Mouse (Mus musculus) ES-E14 (cell line): ENCODE measurements around the gene Pcx. TPM values are rescaled to one million over a fixed set of nuclear protein-coding genes. Genes with fewer than 3 reads are reported as not detected.

Source experiments
- DNase-seq: peaks from one replicate; pipeline ENCODE4 v3.0.0-alpha.2; 2013; ENCODE audit warnings: low read depth, low spot score
- H3K27ac ChIP-seq: 2 replicates; pipeline ENCODE4 v1.5.1; 2012; ENCODE audit warnings: low read depth, mild to moderate bottlenecking, low read length, moderate library complexity, mixed read lengths; ENCODE audit not compliant: poor library complexity, insufficient read depth, severe bottlenecking
- H3K36me3 ChIP-seq: 2 replicates; pipeline ENCODE4 v1.6.1; 2012; ENCODE audit warnings: mild to moderate bottlenecking, low read length, moderate library complexity, mixed read lengths; ENCODE audit not compliant: control insufficient read depth, poor library complexity, insufficient read depth, severe bottlenecking
- H3K4me1 ChIP-seq, 2 experiments: fragments of 150-350 bp in 1 of 2; sonication (generic) in 1 of 2; 2 replicates each; pipeline ENCODE4 v1.6.1; 2012; ENCODE audit warnings: low read length in 2 of 2, mild to moderate bottlenecking in 1 of 2, mixed read lengths in 1 of 2; ENCODE audit not compliant: control insufficient read depth in 2 of 2, insufficient read depth in 2 of 2, poor library complexity in 1 of 2
- H3K4me3 ChIP-seq, 2 experiments: fragments of 150-350 bp in 1 of 2; sonication (generic) in 1 of 2; 2 replicates each; pipeline ENCODE4 v1.5.1; 2012; ENCODE audit warnings: low read length in 2 of 2, low read depth in 1 of 2, mild to moderate bottlenecking in 1 of 2, mixed read lengths in 1 of 2; ENCODE audit not compliant: insufficient read depth in 1 of 2, poor library complexity in 1 of 2, severe bottlenecking in 1 of 2
- H3K9ac ChIP-seq: 2 replicates; pipeline ENCODE4 v1.6.1; 2012; ENCODE audit warnings: low read depth, mild to moderate bottlenecking, low read length, mixed read lengths; ENCODE audit not compliant: poor library complexity, insufficient read depth, severe bottlenecking
- H3K9me3 ChIP-seq: fragments of 150-350 bp; sonication (generic); 2 replicates; pipeline ENCODE4 v1.6.1; 2012; ENCODE audit warnings: low read depth, mild to moderate bottlenecking, low read length; ENCODE audit not compliant: control insufficient read depth, insufficient read depth
- CHD2 ChIP-seq: IDR thresholded peaks from 2 replicates; pipeline ENCODE4 v1.6.1; 2014; ENCODE audit warnings: mild to moderate bottlenecking, low read depth, low read length, inconsistent platforms
- HCFC1 ChIP-seq: IDR thresholded peaks from 2 replicates; pipeline ENCODE4 v1.6.1; 2012; ENCODE audit warnings: low read length, inconsistent platforms, borderline replicate concordance; ENCODE audit not compliant: insufficient read depth
- MAFK ChIP-seq: IDR thresholded peaks from 2 replicates; pipeline ENCODE4 v1.6.1; 2014; ENCODE audit warnings: mild to moderate bottlenecking, low read depth, low read length, inconsistent platforms; ENCODE audit not compliant: insufficient read depth
- ZC3H11A ChIP-seq: IDR thresholded peaks from 2 replicates; pipeline ENCODE4 v1.6.1; 2012; ENCODE audit warnings: low read depth, mild to moderate bottlenecking, inconsistent platforms, low read length, borderline replicate concordance
- ZNF384 ChIP-seq: IDR thresholded peaks from 2 replicates; pipeline ENCODE4 v1.6.1; 2012; ENCODE audit warnings: low read depth, low read length, inconsistent platforms
- in situ Hi-C, 2 experiments: fragments of 600-800 bp; cut with MboI; formaldehyde crosslinking; loops; one replicate each; pipeline ENCODE4 v1.15.1; 2025; ENCODE audit warnings: low sequenced_read_pairs in 2 of 2, inconsistent platforms in 1 of 2; ENCODE audit not compliant: unreplicated experiment in 2 of 2
- total RNA-seq: library from RNA; depleted of rRNA; stranded (reverse); fragments of 300-350 nt; gene quantifications from 2 replicates; pipeline ENCODE4 v1.2.3, GENCODE M21; 2012

Pcx gene
- total RNA-seq, 1 experiment = 35.6 TPM

DNA sequence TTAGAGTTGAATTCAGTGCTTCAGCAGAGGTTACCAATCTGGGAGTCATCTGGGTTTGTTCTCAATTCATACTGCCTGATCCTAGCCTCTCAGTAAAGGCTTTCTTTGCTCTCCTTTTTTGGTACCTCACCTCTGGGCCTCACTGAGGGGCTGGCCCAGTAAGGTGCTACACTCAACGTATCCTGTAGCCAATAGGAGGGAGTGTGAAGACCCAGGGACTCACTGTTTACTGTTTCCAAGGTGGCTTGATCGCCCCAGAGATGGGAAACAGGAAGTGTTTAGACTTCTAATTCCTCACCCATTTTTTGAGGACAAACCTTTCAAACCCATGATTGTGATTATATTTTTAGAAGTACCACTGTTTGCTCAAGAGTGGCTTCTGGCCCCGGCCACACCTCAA is 48.7 kb downstream of the Pcx start:
- in situ Hi-C loops = no loop called here
- TF ChIP-seq ZC3H11A (no peak), MAFK (no peak), HCFC1 (no peak), CHD2 (no peak), ZNF384 (no peak)
- no peak overlapping the region for H3K27ac ChIP-seq

DNA sequence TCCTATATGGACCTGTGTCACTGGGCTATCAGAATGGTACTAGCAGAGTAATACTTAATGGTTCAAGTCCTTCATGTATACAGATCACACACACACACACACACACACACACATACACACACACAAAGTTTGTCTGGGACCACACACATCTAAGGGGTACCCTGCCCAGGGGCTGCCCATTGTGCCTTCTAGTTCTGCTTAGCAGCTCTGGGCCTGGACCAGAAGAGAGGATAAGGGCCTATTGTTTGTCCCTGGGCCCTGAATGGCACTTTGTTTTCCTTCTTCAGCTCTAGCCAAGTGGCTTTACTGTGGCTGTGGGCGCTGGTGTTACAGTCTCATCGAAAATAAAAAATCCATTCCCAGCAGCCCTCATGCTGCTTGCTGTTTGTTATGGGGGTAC is 49.3 kb downstream of the Pcx start:
- Histone ChIP-seq H3K4me3 (no peak overlapping the region), H3K27ac (no peak overlapping the region), H3K9ac (no peak overlapping the region), H3K4me1 (peaks cover 0 to 4% of the 10 kb centered on the region in 2 experiments; a peak in 1 of 4 replicates), H3K9me3 (no peaks in the 10 kb centered on the region), H3K36me3 (no peaks in the 10 kb centered on the region)
- TF ChIP-seq MAFK = no peak
- TF ChIP-seq ZNF384 = no peak
- no peak for TF ChIP-seq ZC3H11A
- no peak for TF ChIP-seq CHD2
- TF ChIP-seq HCFC1 = no peak
- DNase-seq = no peak
- in situ Hi-C loops = no loop called here

More for the DNA sequence above, 48.7 kb downstream of the Pcx start:
- H3K9ac ChIP-seq = no peak overlapping the region
- H3K4me1 ChIP-seq = peaks cover 0 to 4% of the 10 kb centered on the region in 2 experiments; a peak in 1 of 4 replicates
- no peak for DNase-seq
- H3K36me3 ChIP-seq = no peaks in the 10 kb centered on the region
- H3K4me3 ChIP-seq = no peak overlapping the region
- no peaks in the 10 kb centered on the region for H3K9me3 ChIP-seq

DNA sequence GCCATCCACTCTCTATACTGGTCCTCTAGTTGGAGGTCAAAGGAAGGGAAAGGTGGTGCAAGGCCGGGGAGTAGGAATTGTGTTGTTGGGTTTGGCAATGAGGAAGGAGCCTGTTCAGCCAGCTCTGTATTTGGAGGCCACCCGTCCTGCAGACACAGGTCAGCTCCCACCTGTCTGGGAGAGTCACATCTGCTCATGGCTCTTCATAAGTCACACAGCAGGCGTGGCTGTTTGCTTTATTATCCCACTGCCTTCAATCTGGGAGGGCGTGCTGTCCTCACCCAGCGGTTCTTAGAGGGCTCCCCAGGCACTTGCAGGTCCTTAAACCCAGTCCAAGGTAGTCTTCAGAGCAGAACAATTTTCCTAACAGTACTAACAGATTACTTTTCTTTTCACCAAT is 49.9 kb downstream of the Pcx start:
- no peak for DNase-seq
- no peaks in the 10 kb centered on the region for H3K9me3 ChIP-seq
- no peaks in the 10 kb centered on the region for H3K36me3 ChIP-seq
- in situ Hi-C loops = no loop called here
- H3K4me1 ChIP-seq = peaks cover 0 to 4% of the 10 kb centered on the region in 2 experiments; a peak in 1 of 4 replicates
- TF ChIP-seq ZNF384 (no peak), HCFC1 (no peak), ZC3H11A (no peak), MAFK (no peak), CHD2 (no peak)
- H3K27ac ChIP-seq = no peak overlapping the region
- H3K9ac ChIP-seq = no peak overlapping the region
- H3K4me3 ChIP-seq = no peak overlapping the region

DNA sequence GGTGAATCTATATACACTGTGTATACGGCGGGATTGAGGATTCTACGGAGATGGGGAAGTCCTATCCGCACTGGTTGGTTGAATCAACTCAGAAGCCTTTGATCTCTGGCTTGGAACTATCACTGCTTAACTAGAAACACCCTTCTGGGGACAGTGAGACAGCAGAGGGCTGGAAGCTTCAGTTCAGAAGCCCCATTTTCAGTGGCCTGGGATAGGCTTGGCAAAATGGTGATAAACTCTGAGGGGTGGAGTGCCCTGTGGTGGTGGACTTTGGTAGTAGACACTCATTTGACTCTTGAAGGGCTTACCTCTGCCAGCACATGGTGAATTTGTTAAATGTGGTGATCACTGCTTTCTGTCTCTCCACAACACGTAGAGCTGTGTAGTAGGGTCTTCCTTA is 55.4 kb downstream of the Pcx start:
- Histone ChIP-seq H3K9me3 (no peaks in the 10 kb centered on the region), H3K9ac (no peak overlapping the region), H3K27ac (no peak overlapping the region), H3K4me1 (peaks cover 0 to 9% of the 10 kb centered on the region in 2 experiments; a peak in 2 of 4 replicates), H3K4me3 (no peak overlapping the region), H3K36me3 (no peaks in the 10 kb centered on the region)
- in situ Hi-C loops = no loop called here
- no peak for DNase-seq
- TF ChIP-seq CHD2 (no peak), MAFK (no peak), HCFC1 (no peak), ZNF384 (no peak), ZC3H11A (no peak)

DNA sequence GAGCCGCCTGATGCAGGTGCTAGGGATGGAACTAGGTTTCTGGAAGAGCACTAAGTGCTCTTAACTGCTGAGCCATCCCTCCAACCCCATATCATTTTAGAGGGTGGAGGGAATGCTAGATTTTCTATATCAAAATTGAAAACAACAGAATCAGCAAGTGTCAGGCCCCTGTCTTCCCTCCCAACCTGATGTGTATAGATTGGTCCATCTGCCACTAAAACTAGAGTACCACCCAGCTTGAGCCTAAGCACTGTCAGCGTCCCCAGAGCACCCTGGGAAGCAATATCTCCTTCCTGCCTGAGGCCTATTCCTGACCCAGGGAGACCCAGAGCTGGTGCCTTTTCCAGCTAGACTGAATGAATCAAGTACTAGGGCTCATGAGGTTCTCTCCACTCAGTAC is 56.6 kb downstream of the Pcx start:
- Histone ChIP-seq H3K4me3 (no peak overlapping the region), H3K9me3 (no peaks in the 10 kb centered on the region), H3K4me1 (peaks cover 0 to 9% of the 10 kb centered on the region in 2 experiments; a peak in 2 of 4 replicates), H3K27ac (no peak overlapping the region), H3K9ac (no peak overlapping the region), H3K36me3 (no peaks in the 10 kb centered on the region)
- TF ChIP-seq CHD2 = no peak
- TF ChIP-seq HCFC1 = no peak
- TF ChIP-seq ZNF384 = no peak
- in situ Hi-C loops = no loop called here
- DNase-seq = no peak
